Mouse (Mus musculus) erythroblast, embryonic 14.5 days (primary cell): ENCODE results near the gene Zfp428.

Experiments
- GATA1 ChIP-seq: IDR thresholded peaks from 2 replicates; pipeline ENCODE4 v1.6.1; 2012; ENCODE audit warnings: low read length, inconsistent platforms, mixed read lengths
- TAL1 ChIP-seq: IDR thresholded peaks from 3 replicates; pipeline ENCODE4 v1.6.1; 2012; ENCODE audit warnings: low read length, inconsistent platforms, mixed read lengths

DNA sequence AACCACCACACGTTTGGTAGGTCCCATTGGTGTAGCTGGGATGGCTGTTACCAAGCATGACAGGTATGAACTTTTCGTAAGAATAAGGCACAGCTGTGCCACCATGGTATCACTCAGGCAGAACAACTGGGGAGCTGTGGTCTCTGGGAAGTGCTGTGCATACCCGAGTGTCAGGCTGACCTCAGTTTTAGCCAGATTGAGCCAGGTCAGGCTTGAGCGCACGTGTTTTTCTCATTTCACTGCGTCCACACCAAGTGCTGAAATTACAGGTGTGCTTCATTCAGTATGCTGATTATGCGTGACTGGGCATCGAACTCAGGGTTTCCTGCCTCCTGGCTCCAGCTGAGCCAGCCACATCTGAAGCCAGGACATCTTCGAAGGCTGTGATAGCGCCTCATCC, 49.0 kb downstream of the Zfp428 start:
- TF ChIP-seq GATA1 (no peak), TAL1 (no peak)
